Mouse (Mus musculus) heart, postnatal 10 days (tissue): ENCODE measurements around the gene Fam189a1. TPM values are rescaled to one million over a fixed set of nuclear protein-coding genes. Genes with fewer than 3 reads are reported as not detected.
A peak's percentile ranks its signal among the peaks of the same experiment; 100 is the strongest.

Experiments
- DNase-seq, 2 experiments: peaks; one replicate each; pipeline ENCODE4 v3.0.0; 2021
- intact Hi-C: fragments of 180-260 bp; cut with DNase I; formaldehyde crosslinking; loops from one replicate; pipeline ENCODE4 v1.15.1; 2025
- total RNA-seq, 2 experiments: library from RNA; stranded (reverse); gene quantifications; 2 replicates each; pipeline ENCODE4 v1.2.3; 2021

Gene Fam189a1
- not detected for total RNA-seq

DNA sequence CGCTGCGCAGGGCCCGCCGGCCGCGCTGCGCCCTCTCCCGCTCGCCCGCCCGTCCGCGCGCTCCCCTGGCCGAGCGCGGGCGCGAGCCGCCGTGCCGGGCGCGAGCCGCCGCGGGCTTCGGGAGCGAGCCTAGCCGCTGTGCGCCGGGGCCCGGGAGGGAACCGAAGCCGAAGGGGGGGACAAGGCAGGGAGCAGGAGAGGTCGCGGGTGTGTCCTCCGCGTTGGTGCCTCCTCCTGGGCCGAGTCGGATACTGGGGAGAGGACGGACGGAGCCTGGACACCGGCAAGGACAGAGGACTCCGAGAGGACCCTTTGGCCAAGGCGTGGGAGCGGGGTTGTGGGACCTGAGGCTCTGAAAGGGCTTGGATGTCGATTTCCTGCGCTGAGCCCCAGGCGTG lies at the start of gene Fam189a1:
Gene Fam189a1 (minus strand): TSS at position 57 of the 398 bp plus-strand sequence.
- intact Hi-C loops = no loop called here
- peak; percentile 12 to 20 for DNase-seq

DNA sequence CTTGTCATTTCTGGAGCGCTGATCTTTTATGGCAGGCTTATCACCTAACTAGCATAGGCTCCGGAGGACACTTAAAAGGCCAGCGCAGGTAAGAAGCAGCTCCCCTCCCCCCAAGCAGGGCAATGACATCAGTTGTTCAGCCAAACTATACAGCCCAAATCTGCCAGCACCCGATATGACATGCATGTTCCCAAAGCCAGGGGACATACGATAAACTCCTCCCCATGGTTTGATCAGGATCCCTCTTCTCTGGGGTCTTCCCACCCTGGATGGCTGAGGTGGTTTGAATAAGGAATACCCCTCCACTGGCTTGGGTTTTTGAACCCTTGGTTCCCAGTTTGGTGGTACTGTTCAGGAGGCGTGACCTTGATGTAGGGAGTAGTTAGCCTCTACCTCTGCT lies 49.7 kb upstream of the Fam189a1 start:
- no peak for DNase-seq
- intact Hi-C loops = no loop called here

DNA sequence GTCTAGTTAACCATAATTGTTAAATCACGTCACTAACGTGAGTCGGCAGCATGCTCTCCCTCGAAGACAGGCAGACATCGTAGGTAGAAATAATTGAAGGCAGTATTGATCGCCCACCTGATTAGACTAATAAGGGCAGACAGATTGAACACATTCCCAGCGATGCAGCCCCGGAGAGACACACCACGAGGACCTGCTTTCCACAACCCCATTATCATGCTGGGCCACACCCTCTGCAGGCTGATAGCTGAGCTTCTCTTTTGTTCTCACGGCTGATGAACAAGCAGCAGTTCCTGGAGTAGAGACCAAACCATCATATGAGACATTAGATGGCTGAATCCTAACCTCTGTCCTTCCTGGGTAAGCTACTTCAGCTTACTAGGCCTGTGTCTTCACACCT lies 46.3 kb upstream of the Fam189a1 start:
- no peak for DNase-seq
- intact Hi-C loops = no loop called here

DNA sequence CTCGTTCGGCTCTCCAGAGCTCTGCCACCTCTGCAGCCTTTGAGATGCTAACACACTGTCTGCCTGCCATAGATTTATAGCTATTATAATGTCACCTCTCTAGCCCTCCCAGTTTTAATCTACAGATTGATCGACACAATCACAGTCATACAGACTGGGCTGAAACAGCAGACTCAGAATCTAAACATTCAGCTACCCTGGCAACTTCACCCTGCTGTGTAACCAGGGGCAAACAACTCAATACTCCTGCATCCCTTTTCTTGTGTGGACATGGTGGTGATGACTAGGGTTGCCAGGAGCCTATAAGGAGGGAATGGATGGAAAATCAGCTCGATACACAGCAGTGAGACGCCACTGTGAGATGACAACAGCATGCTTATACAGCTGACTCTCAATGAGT lies 24.3 kb upstream of the Fam189a1 start:
- intact Hi-C loops = no loop called here

DNA sequence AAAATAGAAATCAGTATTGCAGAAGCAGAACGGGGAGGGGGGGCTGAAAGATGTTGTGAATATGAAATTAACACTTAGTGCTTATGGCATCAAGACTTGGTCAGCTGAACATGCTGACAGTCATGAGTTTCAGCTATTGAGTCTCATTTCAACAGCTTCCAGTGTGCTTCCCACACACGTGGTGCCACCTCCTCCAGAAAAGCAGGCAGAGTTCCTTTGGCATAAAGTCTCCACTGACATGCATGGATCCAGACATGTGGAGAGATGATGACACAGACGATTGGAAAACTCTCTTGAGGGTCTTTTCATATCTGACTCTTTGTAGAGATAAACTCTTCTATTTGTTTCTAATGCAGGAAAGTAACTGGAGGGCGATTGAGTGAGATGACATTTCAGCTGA lies 14.4 kb upstream of the Fam189a1 start:
- intact Hi-C loops = no loop called here
- DNase-seq = no peak

More for the DNA sequence above, 24.3 kb upstream of the Fam189a1 start:
- no peak for DNase-seq

DNA sequence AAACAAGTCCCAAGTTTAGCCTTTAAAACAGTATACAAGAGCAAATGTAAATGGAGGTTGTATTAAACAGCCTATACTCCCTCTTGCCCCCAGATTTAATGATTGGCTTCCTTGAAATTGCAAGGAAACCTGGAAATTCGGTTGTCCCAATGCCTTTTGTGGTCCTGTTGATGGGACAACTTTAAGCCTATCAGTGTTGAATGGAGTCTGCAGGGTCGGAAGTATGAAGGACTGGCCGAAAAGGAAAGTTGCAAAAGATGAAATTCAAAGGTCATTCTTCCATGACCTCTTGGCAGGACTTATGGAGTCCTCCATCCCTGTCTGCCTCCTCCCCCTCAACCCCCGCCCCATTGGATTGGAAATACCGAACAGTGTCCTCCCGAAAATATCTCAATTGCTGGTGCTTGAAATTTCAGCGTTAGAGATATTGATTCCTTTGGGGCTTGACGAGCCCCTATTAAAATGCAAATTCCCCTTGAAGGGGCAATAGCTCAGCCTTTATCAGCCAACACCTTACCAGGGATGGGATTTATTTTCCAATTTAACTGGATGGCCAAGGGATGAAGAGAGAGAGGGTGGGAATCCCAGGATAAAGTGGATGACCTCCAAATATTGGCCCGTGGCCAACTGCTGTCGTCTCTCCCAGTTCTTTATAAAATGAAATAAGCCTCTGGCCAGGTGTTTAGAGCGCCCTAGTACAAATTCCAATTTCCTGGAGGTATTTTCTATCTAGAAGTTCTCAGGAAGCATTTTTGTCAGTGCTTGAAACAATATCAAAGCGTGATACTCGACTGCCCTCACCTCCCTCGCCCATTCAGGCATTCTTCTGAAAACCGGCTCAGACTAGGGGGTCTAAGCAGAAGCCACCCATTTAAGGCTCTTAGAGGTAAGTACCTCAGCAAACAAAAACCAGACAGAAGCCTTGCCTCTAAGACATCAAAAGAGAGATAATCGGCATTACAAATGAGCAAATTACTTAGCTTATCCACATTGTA lies 958 bp upstream of the Fam189a1 start:
- DNase-seq = no peak
- intact Hi-C loops = no loop called here

DNA sequence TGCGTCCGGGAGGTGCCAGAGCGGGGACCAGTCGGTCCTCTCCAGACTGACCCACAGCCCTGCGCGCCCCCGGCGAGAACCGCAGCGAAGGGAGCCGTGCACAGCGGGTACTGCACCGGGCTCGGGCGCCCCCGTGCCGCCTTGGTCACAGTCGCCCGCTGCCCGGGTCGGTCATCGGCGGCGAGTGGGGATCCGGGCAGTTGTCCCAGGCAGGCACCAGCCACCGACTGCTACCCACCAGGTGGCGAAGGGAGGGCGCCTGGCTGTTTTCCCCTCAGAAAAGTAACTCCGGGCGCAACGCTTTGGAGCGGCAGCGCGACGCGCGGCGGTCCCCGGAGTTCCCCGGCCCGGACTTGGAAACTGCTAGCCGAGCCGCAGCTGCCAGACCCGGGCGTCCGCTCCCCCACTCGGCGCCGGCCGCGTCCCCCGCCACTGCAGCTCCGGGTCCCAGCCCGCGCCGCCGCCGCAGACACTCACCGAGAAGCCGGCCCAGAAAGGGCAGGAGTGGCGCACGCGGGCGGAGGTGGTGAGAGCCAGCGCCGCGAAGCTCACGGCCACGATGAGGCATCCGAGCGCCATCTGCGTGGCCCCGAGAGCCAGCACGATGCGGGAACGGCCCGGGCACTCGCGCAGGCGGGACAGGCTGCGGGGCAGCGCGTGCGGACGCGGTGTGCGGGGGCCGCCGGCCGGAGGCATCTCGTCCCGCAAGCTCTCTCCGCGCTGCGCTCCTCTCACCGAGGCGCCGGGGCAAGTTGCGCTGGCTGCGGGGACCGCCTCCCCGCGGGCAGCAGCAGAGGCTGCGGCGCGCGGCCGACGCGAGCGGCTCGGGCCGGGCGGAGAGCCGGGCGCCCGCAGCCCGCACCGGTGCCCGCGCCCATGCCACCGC lies 499 bp downstream of the Fam189a1 start:
- DNase-seq = peak; percentile 23 to 32
- intact Hi-C loops = no loop called here

DNA sequence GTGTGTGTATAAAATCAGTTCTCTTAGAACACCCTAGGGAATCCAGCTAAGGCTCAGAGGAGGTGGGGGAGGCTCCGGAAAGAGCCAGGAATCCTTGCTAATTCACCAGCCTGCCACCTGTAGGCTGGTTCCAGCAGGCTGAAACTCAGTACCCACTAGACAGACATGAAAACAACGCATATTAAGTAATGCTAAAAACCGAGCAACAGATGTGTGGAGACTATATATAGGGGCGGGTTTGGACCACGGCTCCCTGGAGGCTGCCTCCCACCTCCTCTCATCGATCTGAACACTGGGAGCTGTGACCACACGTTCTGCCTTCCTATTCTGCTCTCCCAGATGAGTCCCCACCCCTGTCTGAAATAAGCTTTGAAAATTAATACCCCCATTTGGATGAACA lies 1.8 kb downstream of the Fam189a1 start:
- intact Hi-C loops = no loop called here
- DNase-seq = no peak

DNA sequence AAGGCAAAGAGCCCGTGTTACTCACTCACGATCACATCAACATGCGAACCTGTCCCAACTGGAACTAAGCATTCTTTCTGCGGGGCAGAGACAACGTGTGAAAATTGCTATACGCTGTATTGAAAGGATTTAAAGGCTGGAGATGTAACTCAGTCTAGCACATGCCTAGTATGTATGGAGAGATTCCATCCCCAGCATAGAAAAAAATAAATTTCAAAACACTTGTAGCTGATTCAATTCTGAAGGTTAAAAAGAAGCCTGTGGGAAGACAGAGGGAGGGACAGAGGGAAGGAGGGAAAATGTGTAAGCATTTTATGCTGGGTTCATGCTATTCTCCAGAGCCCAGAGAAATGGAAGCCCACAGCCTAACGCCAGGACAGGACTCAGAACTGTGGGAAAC lies 2.5 kb downstream of the Fam189a1 start:
- intact Hi-C loops = no loop called here
- no peak for DNase-seq

DNA sequence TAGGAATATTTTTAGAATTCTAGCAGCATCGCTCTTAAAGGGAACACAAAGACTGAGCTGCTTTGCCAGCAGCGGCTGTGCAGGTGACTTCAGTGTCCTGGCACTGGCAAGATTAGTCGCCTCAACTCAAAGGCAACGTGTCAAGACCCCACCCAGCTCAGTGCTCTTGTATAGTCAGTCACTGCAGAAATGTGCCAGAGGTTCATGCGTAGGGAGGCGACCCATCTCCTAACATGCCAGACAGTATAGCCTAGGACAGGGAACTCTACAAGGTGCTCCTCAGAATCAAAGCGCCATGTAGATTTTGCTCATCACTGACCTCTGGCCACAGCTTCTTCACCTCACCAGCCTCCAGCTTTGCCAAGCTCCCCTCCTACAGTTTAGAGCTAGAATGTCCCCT lies 4.8 kb downstream of the Fam189a1 start:
- no peak for DNase-seq
- intact Hi-C loops = no loop called here

DNA sequence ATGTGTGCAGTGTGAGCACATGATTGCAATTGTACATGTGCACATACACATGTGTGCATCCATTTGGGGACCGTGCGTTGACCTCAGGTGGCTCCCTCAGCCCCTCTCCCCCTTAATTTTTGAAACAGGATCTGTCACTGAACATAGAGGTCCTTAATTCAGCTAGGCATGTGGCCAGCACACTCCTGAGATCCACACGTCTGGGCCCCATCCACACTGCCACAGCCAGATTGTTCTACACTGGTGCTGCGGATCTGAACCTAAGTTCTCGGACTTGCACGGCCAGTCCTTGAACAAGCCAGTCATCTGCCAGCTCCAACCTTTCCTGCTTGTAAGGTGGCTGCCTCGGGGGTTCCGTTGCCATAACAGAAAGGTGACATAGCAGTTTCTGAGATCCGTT lies 7.3 kb downstream of the Fam189a1 start:
- DNase-seq = no peak
- intact Hi-C loops = no loop called here

DNA sequence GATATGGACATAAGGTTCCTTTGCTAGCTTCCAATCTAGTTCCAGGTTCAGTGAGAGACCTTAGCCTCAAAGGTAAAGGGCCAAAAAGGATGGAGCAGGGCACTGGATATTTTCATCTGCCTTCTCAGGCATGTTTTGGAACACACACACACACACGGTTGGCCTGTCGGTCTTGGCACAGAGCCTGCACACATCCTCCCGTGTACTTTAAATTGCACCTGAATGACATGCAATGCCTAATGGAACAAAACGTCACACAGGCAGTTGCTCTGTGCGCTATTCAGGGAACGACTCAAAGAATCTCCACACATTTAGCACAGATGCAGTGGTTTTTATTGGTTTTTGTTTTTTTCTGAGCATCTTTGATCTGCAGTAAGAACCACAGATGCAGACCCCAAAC lies 11.5 kb downstream of the Fam189a1 start:
- no peak for DNase-seq
- intact Hi-C loops = no loop called here

DNA sequence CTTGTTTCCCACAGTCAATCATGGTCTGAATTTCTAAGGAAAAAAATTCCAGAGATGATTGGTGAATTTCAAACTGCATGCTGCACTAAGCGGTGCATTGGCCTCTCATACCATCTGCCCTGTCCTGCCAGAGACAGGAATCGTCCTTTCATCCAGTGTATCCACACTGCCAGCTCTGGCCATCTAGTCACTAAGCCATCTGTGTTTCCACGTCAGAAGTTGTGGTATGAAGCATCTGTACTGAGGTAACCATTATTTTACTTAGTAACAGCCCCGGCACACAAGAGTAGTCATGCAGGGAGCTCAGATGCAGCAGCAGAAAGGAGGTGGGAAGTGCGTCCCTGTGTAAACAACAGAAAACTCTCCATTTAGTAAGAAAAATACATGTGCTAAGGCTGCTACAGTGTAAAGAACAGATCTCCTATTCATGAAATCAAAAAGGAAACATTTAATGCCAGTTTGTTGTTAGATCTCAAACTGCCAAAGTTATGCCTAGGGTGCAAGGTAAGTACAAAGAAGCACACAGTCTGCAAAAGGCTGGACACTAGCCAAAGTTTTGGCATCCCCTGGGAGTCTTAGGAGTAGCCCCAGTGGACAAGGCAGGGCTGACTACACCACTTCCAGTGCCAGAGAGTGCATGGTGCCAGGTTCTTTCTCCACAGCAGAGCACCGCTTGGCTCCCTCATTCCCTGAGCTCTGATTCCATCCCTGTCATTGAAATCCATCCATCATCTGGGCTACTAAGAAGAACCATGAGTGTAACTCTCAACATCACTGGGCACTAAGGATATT lies 14.3 kb downstream of the Fam189a1 start:
- DNase-seq = peak in 1 of 2 experiments; percentile 3
- intact Hi-C loops = no loop called here

DNA sequence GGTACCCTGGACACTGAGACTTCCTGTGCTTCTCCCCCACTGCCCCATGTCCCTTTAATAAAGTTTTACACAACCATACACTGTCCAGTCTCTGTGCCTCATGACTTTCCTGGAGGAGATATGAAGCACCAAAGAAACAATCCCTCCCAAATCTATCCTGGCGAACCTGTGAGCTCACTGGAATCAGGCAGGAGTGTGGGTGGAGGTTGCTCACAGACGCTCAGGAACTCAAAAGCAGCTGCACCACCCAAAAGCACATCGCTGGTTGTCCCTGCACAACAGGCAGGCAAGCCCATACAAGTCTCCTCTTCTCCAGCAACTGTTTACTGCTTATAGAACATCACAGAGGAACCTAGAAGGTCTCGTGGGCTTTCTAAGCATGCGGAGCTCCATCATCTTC lies 15.5 kb downstream of the Fam189a1 start:
- intact Hi-C loops = no loop called here
- no peak for DNase-seq

DNA sequence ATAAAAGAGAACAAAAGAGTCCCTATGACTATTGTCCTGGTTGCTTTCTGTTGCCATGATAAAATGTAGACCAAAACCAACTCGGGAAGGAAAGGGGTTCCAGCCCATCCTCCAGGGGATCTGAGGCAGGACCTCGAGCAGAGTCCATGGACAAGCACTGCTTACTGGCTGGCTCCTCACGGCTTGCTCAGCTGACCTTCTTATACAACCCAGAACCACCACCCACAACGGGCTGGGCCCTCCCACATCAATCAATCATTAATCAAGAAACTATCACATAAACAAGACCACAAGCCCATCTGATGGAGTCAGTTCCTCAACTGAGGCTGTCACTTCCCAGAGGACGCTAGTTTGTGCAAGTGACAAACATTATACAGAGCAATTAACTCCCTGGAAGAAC lies 16.3 kb downstream of the Fam189a1 start:
- no peak for DNase-seq
- intact Hi-C loops = no loop called here

DNA sequence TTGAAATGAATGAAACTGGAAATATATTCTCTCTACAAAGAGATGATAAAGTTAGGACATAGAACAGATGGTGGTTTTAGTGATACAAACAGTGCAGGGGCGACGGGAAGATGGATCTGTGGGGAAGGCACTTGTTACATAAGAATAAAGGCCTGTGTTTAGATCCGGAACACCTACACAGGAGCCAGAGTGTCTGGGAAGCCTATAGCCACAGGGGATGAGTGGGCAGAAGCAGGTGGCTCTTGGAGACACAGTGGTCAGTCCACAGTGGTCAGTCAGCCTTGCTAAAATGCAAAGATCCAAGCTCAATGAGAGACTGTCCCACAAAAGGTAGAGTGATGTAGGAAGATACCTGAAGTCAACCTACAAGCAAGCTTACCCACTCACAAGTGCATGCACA lies 32.6 kb downstream of the Fam189a1 start:
- DNase-seq = no peak
- intact Hi-C loops = no loop called here

DNA sequence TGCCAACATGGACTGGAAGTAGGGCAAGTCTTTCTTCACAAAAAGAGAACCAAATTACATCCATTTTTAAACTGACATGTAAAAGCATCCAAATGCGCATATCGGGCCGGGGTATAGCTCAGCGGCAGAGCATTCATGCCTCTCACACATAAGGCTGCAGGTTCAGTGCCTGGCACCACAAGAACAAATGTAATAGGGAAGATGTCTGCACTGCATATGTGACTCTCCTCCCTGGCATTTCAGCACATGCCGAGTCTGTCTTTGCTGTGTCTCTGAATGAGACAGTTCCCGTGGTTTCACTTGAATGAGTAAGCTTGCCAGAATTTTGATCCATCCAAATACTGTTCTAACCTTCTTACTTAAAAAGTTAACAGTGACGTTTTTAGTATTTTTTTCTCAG lies 39.5 kb downstream of the Fam189a1 start:
- DNase-seq = no peak
- intact Hi-C loops = no loop called here

DNA sequence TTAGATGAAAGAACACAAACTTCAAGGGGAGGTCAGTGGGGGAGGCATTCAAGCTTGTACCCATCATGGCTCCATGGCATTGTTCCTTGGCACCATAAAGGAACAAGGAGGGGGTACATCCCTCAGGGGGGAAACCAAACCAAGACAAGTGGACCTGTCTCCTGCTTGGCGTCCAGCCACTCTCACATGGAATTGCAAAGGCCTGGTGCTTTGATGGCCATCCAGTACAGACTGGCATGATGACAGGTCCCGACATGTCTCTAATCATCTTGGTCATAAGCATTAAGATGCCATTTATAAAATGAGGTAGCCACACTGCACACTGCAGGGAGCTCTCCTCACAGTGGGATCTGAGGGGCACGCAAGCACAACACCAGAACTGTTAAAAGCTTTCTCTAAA lies 41.0 kb downstream of the Fam189a1 start:
- intact Hi-C loops = no loop called here
- DNase-seq = no peak

DNA sequence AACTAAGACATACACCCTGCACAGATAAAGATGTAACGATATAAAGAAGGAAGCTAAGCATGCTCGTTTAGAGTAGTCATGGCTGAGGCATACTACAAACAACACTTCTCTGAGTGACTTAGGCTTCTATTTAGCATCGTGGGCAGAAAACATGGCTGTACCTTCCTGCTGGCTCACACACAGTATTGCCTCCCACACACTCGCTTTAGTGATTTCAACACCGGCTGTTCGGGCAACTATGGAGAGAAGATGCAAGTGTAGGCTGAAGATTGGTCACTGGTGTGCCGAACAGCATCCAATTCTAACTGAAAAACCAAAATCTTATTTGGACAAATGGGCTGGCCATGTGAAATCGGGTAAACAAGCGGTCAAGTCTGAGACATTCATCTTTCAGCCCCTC lies 44.7 kb downstream of the Fam189a1 start:
- no peak for DNase-seq
- intact Hi-C loops = no loop called here

DNA sequence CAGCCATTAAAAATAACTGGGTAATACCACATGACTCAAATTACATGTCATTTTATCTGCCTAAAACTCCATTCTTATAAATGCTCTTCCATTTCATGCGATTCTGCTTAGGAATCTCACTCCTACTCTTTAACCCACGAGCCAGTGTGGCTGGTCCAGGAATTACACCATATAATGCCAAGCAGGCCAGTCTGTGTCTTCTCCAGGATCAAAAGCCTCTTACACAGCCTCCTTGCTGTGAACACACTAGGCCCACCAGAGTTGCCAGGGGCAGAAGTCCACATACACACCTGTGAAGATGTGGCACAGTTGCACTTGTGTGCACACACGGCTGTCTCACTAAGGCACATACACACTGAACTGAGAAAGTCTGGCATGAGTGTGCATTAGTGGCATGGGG lies 50.8 kb downstream of the Fam189a1 start:
- DNase-seq = no peak
- intact Hi-C loops = no loop called here

DNA sequence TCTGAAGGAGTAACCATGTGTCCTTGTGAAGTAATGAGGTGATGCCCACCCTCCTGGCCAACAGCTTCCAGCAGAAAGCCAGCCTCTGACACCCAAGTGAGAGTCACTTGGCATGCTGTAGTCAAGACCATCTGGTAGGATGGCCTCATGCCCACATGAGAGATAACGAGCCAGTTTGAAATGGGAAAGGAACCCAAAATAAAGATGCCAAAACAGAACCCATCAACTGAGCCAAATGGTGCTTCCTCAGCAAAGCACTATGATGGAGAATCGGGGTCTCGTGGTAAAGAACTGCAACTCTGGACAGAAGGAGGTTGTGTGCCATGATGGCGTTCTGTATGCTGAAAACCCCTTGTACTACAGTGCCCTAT lies 51.3 kb downstream of the Fam189a1 start:
- no peak for DNase-seq
- intact Hi-C loops = no loop called here
